Mouse (Mus musculus): ENCODE measurements at regions not wholly inside any gene's neighbourhood (a gene's known extent, or its start where the extent isn't known, plus 50 kb on each side); places are given as distances from the start of the nearest gene placed in this dataset.

DNA sequence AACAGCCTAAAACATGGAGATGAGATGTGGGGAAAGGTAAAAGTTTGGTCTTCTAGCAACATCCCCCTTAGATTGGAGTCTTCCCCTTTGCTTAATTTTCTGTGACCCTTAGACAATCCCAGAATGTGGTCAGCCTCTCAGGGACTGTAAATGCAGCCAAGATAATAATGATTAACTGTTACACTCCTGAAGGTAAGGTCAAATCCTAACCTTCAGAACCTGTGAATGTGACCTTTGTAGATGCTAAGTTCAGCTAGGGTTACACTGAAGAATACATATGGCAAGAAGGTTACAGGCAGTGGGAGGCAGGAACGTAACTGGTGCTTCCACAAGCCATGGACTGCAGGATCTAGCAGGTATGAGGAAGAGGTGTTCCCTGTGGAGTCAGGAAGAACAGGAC lies 1342.2 kb upstream of the A1bg start:
- TF ChIP-seq CTCF (IDR thresholded peaks at IDR 0.05; ENCODE audit: low read depth, low read length) (no peak), POLR2A (IDR thresholded peaks at IDR 0.05; ENCODE audit: extremely low read depth, insufficient read depth, low read length) (no peak)
